Mouse (Mus musculus): ENCODE measurements around the gene Mia.

Mia gene

DNA sequence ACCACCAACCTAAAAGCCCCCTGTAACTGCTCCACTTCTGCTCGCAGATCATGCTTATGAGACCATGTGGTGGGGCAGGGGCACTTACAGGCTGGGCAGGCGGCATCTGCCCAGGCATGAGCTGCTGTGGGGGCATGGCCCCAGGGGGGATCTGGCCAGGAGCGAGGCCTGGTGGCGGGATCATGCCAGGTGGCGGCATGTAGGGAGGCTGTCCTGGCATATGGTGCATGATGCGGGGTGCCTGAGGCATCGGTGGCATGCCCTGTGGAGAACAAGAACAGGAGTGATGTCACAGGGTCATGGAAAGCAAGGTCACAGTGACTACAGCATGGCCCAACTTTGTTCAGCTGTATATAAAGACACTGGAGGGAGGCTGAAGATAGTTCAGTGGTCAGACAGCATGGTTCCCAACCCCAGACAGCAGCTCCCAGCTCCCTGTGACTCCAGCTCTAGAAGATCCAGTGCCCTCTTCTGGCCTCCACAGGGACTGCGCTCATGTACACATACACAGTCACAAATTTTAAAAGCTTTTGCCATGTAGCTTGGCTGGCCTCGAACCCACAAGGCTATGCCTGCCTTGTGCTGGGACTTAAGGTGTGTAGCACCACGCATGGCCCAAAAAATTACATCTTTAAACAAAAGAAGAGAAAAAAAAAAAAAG lies 8.4 kb upstream of the Mia start:
- in situ Hi-C loops (cut with MboI; ENCODE audit: low sequenced_read_pairs) = no loop called here

DNA sequence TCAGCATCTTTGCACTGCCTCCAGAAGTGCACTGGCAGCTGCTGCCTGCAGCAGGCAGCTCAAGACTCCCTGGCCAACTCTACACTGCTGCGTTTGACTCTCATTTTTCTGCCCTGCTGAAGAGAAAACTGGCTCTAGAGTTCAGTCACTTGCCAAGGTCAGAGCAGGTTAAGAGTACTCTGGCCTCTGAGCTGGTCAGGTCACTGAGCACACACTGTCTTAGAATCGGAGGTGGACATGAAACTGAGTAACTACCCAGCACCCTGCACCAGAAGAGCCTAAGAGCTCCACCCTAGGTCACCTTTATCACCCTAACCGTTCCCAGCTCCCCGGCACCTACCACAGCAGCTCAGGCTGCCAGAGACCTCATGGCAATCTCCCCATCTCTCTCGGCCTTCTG lies 5.0 kb upstream of the Mia start:
- in situ Hi-C loops (cut with MboI; ENCODE audit: low sequenced_read_pairs) = no loop called here

DNA sequence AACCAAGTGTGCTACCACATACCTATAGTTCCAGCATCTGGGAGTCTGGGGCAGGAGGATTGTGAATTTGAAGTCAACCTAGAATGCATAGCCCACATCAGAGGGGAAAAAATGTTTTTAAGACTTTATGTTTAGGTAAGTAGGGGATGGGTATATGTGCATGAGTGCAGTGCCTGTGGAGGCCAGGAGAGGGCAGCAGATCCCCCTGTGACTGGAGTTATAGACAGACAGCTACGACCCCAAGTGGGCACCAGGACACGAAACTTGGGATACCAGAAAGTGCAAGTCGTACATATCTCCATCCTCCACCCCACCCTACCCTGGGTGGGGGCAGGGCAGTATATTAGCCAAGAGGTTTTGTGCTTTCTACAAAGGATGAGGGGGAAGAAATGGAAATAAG lies 4.0 kb upstream of the Mia start:
- in situ Hi-C loops (cut with MboI; ENCODE audit: low sequenced_read_pairs) = no loop called here

DNA sequence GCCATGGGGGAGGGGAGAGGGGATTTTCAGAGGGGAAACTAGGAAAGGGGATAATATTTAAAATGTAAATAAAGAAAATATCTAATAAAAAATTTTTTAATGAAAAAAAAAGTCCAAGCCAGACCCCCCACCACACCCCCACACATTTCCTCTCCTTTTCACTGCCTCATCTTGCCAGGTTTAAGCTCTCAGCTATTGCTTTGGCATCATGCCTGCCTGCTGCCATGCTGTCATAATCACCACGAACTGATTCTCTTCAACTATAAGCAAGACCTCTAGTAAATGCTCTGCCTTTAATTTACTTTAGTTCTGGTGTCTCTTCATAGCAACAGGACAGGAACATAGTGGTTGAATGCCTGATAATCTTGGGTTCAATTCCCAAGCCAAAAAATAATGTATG lies 1.5 kb upstream of the Mia start:
- in situ Hi-C loops (cut with MboI; ENCODE audit: low sequenced_read_pairs) = no loop called here

DNA sequence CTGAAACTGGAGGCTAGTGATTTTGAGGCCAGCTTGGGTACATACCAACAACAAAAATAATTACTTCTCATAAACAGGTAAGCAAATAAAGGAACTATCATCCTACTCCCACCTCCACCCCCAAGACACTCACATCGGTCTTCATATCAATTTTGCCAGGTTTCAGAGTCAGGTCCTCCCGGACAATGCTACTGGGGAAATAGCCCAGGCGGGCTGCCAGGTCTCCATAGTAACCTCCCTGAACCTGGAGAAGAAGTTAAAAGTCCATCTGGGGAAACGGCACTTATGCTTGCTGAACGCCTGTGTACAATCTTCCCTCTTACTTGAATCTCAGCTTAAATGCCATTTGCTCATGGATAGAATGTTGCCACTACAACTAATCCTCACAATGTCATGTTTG lies 921 bp downstream of the Mia start:
- in situ Hi-C loops (cut with MboI; ENCODE audit: low sequenced_read_pairs) = no loop called here

DNA sequence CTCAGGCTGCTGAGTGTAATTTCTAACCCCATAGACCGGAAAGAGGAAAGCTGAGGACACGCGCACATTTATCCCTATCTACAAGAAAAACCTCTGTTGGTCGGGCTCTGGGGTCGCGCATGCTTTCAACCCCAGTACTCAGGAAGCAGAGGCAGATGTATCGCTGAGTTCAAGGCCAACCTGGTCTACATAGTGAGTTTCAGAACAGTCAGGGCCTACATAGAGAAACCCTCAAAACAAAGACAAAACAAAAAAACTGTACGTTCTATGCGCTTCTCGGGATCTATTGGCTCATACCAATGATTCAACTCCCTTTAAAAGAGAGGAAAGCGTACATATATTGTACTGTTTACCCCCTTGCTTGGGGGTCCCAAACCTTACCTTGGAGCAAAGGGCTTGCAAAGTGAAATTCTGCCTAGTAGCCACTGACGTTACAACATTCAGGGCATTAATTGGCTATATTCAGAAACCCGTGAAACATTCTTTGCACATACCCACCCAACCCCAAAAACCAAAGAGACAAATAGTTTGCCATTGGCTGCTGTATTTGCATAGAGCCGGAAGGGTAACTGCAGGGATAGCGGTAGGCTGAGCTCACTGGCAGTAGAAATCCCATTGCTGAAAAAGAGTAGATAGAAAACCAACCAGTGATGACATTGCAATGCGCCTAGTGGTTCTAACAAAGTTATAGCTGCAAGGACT lies 1.6 kb downstream of the Mia start:
- in situ Hi-C loops (cut with MboI; ENCODE audit: low sequenced_read_pairs) = no loop called here

DNA sequence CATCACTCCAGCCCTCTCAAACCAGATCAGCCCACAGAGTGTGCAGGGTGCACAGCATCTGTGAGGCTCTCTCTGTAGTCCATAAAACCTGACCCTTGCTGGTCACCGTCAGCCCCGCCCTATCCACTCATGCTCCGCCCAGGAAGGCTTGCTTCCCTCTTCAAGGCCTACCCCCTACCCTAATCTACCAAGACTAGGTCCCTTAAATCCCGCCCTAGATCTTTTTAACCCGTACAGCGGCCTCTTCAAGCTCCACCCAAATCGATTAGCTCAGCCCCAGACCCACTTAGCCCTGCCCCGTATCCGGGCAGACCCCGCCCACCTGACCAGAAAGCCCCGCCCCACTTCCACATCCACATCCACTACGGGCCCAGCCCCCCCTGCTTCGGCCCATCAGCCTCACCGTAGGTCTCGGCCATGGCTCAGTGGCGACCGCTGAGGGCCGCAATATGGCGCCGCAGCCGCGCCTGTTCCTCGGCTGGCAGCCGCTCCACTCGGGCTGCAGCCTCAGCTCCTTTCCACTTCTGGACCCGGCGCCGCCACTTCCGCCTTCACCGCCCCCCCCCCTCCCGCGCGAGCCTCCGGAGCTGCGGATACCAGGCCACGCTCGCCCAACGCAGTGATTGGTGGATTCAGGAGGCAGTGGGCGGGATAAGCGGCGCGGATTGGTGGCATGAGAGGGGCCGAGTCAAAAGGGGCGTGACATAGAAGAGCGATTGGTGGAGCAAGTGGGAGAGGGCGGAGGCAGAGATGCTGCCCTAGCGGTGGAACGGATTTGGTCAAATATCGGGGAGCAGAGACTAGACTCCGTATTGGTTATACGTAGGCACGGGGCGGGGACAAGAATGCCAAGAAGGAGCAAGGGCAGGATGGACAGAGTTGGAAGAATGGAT lies 2.4 kb downstream of the Mia start, which contains the start of gene Rab4b:
Rab4b (minus strand) TSS at position 573 of the 893 bp plus-strand sequence.
- in situ Hi-C loops (cut with MboI; ENCODE audit: low sequenced_read_pairs) = no loop called here

- in situ Hi-C loops (cut with MboI; ENCODE audit: low sequenced_read_pairs) = no loop called here
These were observed 3.0 kb downstream of the Mia start for GRCm38 (mm10) chr7:27177942-27178323.

DNA sequence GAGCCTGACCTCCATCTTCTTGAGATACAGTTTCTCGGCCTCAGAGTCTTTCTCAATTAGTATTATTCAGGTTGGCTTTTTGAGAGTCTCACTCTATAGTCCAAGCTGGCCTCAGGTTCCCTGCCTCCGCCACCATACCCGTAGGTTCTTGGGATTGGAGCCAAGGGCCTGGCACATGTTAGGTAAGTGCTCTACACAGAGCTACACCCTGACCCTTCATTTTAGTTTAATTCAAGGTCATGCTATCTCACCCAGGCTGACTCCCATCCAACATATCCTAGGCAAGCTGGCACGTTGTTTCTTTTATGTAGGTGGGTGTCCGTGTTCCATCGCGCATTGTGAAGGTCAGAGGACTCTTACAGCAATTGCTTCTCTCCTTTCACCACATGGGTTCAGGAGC lies 6.1 kb downstream of the Mia start:
- in situ Hi-C loops (cut with MboI; ENCODE audit: low sequenced_read_pairs) = no loop called here

DNA sequence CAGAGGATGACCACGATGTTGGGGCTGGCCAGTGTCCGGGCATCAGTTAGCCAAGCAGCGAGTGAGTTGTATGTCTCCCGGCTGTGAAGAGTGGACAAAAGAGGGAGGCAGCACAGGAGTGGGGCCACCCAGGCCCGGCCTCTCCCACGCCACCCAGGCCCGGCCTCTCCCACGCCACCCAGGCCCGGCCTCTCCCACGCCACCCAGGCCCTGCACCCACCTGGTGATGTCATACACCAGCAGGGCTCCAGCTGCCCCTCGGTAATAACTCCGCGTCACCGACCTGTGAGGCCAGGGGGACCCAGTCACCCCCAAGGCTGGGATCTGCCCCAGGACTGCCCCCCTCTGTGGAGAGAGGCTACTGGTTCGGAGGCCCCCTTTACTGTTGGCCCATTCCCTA lies 6.5 kb downstream of the Mia start:
- in situ Hi-C loops (cut with MboI; ENCODE audit: low sequenced_read_pairs) = no loop called here

DNA sequence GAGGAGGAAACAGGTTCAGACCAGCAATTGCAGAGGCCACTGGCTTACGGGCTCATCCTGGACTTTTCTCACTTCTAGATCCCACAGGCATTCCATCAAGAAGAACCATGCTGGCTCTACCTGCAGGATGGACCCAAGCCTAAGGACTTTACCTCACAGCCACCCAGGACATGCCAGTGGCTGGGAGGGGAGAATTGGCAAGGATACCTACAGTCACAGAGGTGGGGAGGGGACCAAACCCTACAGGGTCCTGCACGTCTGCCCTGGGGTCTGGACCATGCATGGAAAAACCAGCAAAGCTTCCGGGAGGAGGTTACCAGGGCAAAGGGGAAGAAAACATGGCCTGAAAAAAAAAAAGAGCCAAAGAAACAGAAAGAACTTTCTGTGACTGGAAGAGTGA lies 10.0 kb downstream of the Mia start:
- in situ Hi-C loops (cut with MboI; ENCODE audit: low sequenced_read_pairs) = no loop called here

DNA sequence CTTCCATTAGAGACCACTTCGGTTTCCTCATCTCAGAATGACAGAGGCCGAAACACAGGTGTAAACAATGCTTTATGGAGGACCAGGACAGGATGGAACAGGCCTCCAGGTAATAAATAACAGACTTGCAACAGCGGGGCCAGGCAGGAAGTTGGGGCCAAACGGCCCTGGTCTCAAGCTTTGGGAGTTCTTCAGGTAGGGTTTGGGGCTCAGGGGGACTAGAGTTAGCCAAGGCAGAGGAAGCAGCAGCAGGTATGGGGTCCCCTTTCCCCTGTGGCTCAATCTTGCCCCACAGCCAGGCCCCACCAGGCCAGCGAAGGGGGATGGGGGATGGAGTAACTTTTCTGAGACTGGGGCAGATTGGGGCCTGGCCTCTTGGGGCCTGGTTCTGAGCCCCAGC lies 12.6 kb downstream of the Mia start:
- in situ Hi-C loops (cut with MboI; ENCODE audit: low sequenced_read_pairs) = no loop called here

GRCm38 (mm10) chr7:27167475-27168094 lies 13.4 kb downstream of the Mia start:
- in situ Hi-C loops (cut with MboI; ENCODE audit: low sequenced_read_pairs) = no loop called here

GRCm38 (mm10) chr7:27166614-27167474 lies 14.1 kb downstream of the Mia start, which contains the start of gene Egln2:
Egln2 (minus strand) TSS chr7:27166802.
- in situ Hi-C loops (cut with MboI; ENCODE audit: low sequenced_read_pairs) = no loop called here

DNA sequence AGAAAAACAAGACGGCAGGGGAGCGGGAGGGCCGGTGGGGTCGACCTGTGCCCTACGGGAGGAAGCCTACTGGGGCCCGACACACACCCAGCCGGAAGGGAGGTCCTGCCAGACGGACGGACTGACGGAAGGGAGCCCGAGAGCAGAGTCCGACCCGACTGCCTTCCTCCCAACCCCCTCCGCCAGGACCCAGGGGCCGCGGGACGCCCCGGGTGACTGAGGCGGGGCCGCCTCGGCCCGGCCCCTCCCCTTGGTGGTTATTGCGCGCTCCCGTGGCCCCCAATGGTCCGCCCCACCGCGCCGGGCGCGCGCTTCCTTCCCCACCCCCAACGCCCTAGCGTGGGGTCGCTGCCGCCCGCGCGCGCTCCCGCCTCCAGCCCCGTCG lies 14.7 kb downstream of the Mia start:
- in situ Hi-C loops (cut with MboI; ENCODE audit: low sequenced_read_pairs) = no loop called here

DNA sequence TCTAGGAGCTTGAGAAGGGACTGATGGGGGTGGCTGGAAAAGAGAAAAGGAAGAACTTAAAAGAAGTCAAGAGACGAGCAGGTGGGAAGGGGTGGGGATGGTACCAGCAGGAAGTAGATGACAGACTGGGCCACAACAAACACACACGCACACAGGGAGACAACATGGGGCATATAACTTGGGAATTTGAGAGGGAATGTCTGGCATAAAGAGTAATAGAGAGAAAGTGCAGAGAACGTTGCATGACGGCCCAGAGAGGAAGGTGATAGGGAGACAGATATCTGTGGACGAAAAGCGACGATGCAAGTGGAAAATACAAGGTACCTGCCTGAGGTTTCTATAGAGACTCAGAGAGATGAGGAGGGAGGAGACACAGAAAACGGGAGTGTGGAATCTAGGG lies 15.3 kb downstream of the Mia start:
- in situ Hi-C loops (cut with MboI; ENCODE audit: low sequenced_read_pairs) = no loop called here

- in situ Hi-C loops (cut with MboI; ENCODE audit: low sequenced_read_pairs) = no loop called here
These were observed 15.8 kb downstream of the Mia start for GRCm38 (mm10) chr7:27165007-27165655.

DNA sequence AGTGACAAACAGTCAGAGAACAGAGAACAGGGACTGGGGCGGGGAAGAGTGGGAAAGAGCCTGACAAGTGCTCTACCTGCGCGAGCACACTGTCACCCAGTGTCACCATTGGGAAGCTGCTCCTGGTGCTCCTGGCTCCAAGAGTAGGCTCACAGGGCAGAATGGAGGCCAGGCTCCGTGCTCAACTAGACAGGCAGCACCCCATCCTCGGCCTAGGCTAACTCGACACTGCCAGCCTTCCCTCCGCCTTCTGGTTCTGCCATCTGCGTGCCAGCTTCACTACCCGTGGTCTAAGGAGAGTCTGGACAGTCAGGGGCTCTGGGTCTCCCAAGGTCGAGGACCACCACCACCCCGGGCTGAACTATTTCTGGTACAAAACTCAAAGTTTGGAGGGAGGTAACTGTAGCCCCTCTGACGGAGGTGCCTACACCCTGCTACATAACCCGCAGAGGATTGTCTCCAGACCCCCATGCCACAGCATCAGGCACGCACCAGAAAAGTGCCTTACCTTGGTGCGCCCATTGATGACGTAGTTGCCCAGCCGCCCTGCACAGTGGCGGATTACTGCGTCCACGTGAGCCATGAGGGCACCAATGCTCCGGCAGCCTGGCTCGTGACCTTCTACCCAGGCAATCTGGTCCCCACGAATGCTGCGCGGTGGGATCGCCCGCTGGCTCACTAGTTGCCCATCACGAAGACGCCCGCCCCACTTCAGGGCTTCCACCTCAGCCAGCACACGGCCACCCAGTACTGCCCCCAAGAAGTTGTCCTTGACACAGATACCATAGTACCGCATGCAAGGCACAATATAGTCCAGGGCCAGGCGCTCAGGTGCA lies 16.6 kb downstream of the Mia start:
- in situ Hi-C loops (cut with MboI; ENCODE audit: low sequenced_read_pairs) = no loop called here

DNA sequence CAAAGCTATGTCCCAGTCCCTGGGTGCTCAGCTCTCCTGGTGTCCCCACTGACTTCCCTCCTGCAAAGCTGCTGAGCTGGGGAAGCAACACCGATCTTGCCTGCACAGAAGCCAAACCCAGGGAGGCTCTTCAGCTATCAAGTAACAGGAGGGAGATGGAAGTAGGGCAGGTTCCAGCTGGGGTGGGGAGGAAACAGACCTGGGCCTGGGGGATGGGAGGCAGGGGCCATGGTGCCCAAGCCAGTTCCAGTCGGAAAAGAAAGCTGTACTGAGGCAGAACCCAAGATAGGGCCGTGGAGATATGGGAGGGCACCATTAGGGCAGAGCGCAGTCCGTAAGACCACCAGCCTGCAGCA lies 17.5 kb downstream of the Mia start:
- in situ Hi-C loops (cut with MboI; ENCODE audit: low sequenced_read_pairs) = no loop called here
